Mouse (Mus musculus): Measurements from ENCODE around the gene Myo18b. TPM values are rescaled to one million over a fixed set of nuclear protein-coding genes. Genes with fewer than 3 reads are reported as not detected.

The Myo18b gene
- polyA plus RNA-seq, 1 experiment from 2014 or later = 0.65 TPM

GRCm38 (mm10) chr5:112842696-112843095, 53.5 kb downstream of the Myo18b start:
- Histone ChIP-seq H3K4me1 (peaks cover 31% of the 10 kb centered on the region), H3K27me3 (no peaks in the 10 kb centered on the region), H3K27ac (no peak overlapping the region), H3K36me3 (ENCODE audit: poor library complexity, severe bottlenecking) (no peaks in the 10 kb centered on the region), H3K9me3 (replicated peaks) (no peaks in the 10 kb centered on the region), H3K4me2 (no peak overlapping the region), H3K9ac (no peak overlapping the region), H3K4me3 (no peak overlapping the region)
- WGBS = 87% methylated on average over 5 of the region's 5 CpGs
- no peak for ATAC-seq

GRCm38 (mm10) chr5:112841850-112842249, 54.3 kb downstream of the Myo18b start:
- Histone ChIP-seq H3K27ac (no peak overlapping the region), H3K4me1 (peaks cover 29% of the 10 kb centered on the region), H3K4me2 (no peak overlapping the region), H3K9ac (no peak overlapping the region), H3K4me3 (no peak overlapping the region), H3K27me3 (no peaks in the 10 kb centered on the region), H3K36me3 (ENCODE audit: poor library complexity, severe bottlenecking) (no peaks in the 10 kb centered on the region), H3K9me3 (replicated peaks) (no peaks in the 10 kb centered on the region)
- ATAC-seq = no peak
- WGBS = 35% methylated on average over 6 of the region's 6 CpGs

GRCm38 (mm10) chr5:112834896-112835295, 61.3 kb downstream of the Myo18b start:
- H3K27ac ChIP-seq = no peak overlapping the region
- H3K9me3 ChIP-seq (replicated peaks) = no peaks in the 10 kb centered on the region
- no peak overlapping the region for H3K4me3 ChIP-seq
- H3K9ac ChIP-seq = no peak overlapping the region
- ATAC-seq = no peak
- no peaks in the 10 kb centered on the region for H3K27me3 ChIP-seq
- no peak overlapping the region for H3K4me2 ChIP-seq
- no peaks in the 10 kb centered on the region for H3K36me3 ChIP-seq (ENCODE audit: poor library complexity, severe bottlenecking)
- no peaks in the 10 kb centered on the region for H3K4me1 ChIP-seq

- H3K36me3 ChIP-seq (ENCODE audit: poor library complexity, severe bottlenecking) = no peaks in the 10 kb centered on the region
- H3K9me3 ChIP-seq (replicated peaks) = no peaks in the 10 kb centered on the region
- no peak for ATAC-seq
- no peak overlapping the region for H3K4me2 ChIP-seq
- H3K4me3 ChIP-seq = no peak overlapping the region
- H3K9ac ChIP-seq = no peak overlapping the region
- no peak overlapping the region for H3K27ac ChIP-seq
- H3K27me3 ChIP-seq = no peaks in the 10 kb centered on the region
- no peaks in the 10 kb centered on the region for H3K4me1 ChIP-seq
- 78% methylated on average over 11 of the region's 11 CpGs for WGBS
These were observed 62.3 kb downstream of the Myo18b start for GRCm38 (mm10) chr5:112833866-112834265.

- H3K27ac ChIP-seq = peak overlapping the region; percentile 87
- no peaks in the 10 kb centered on the region for H3K27me3 ChIP-seq
- H3K9ac ChIP-seq = no peak overlapping the region; the same call in 1 of the 2 replicates
- no peak overlapping the region for H3K4me3 ChIP-seq
- H3K4me2 ChIP-seq = peak overlapping the region; percentile 17
- H3K36me3 ChIP-seq (ENCODE audit: poor library complexity, severe bottlenecking) = no peaks in the 10 kb centered on the region
- ATAC-seq = peak; percentile 90
- no peaks in the 10 kb centered on the region for H3K9me3 ChIP-seq (replicated peaks)
- H3K4me1 ChIP-seq = peaks cover 15% of the 10 kb centered on the region
- 36% methylated on average over 12 of the region's 12 CpGs for WGBS
These were observed 70.9 kb downstream of the Myo18b start for GRCm38 (mm10) chr5:112825091-112825794.

GRCm38 (mm10) chr5:112824376-112824775, 71.8 kb downstream of the Myo18b start:
- 44% methylated on average over 13 of the region's 13 CpGs for WGBS
- H3K27ac ChIP-seq = no peak overlapping the region
- ATAC-seq = no peak

GRCm38 (mm10) chr5:112822426-112822825, 73.7 kb downstream of the Myo18b start:
- no peak for ATAC-seq
- Histone ChIP-seq H3K27ac (no peak overlapping the region), H3K4me3 (no peak overlapping the region), H3K9ac (no peak overlapping the region), H3K4me2 (no peak overlapping the region), H3K4me1 (peaks cover 15% of the 10 kb centered on the region), H3K9me3 (replicated peaks) (no peaks in the 10 kb centered on the region), H3K27me3 (no peaks in the 10 kb centered on the region), H3K36me3 (ENCODE audit: poor library complexity, severe bottlenecking) (no peaks in the 10 kb centered on the region)
- WGBS = 68% methylated on average over 3 of the region's 3 CpGs

More at GRCm38 (mm10) chr5:112824376-112824775, 71.8 kb downstream of the Myo18b start:
- Histone ChIP-seq H3K4me2 (no peak overlapping the region), H3K4me1 (peaks cover 15% of the 10 kb centered on the region), H3K27me3 (no peaks in the 10 kb centered on the region), H3K9ac (no peak overlapping the region), H3K4me3 (no peak overlapping the region), H3K9me3 (replicated peaks) (no peaks in the 10 kb centered on the region), H3K36me3 (ENCODE audit: poor library complexity, severe bottlenecking) (no peaks in the 10 kb centered on the region)

- no peak for ATAC-seq
- no peaks in the 10 kb centered on the region for H3K4me1 ChIP-seq
- H3K27ac ChIP-seq = no peak overlapping the region
- H3K9ac ChIP-seq = no peak overlapping the region
- no peaks in the 10 kb centered on the region for H3K9me3 ChIP-seq (replicated peaks)
- H3K36me3 ChIP-seq (ENCODE audit: poor library complexity, severe bottlenecking) = no peaks in the 10 kb centered on the region
- no peak overlapping the region for H3K4me2 ChIP-seq
- no peaks in the 10 kb centered on the region for H3K27me3 ChIP-seq
- H3K4me3 ChIP-seq = no peak overlapping the region
- WGBS = 82% methylated on average over 7 of the region's 7 CpGs
These were observed 81.1 kb downstream of the Myo18b start for GRCm38 (mm10) chr5:112815051-112815450.

GRCm38 (mm10) chr5:112807629-112808028, 88.5 kb downstream of the Myo18b start:
- no peaks in the 10 kb centered on the region for H3K9me3 ChIP-seq (replicated peaks)
- no peak overlapping the region for H3K4me2 ChIP-seq
- H3K36me3 ChIP-seq (ENCODE audit: poor library complexity, severe bottlenecking) = no peaks in the 10 kb centered on the region
- H3K9ac ChIP-seq = no peak overlapping the region
- no peak for ATAC-seq
- no peak overlapping the region for H3K4me3 ChIP-seq
- no peaks in the 10 kb centered on the region for H3K4me1 ChIP-seq
- no peaks in the 10 kb centered on the region for H3K27me3 ChIP-seq
- no peak overlapping the region for H3K27ac ChIP-seq
- WGBS = 77% methylated on average over 4 of the region's 4 CpGs

GRCm38 (mm10) chr5:112796086-112796485, 100.1 kb downstream of the Myo18b start:
- H3K27ac ChIP-seq = no peak overlapping the region
- 53% methylated on average over 7 of the region's 7 CpGs for WGBS
- no peak overlapping the region for H3K4me3 ChIP-seq
- no peaks in the 10 kb centered on the region for H3K4me1 ChIP-seq
- no peaks in the 10 kb centered on the region for H3K36me3 ChIP-seq (ENCODE audit: poor library complexity, severe bottlenecking)
- H3K9ac ChIP-seq = no peak overlapping the region
- H3K9me3 ChIP-seq (replicated peaks) = no peaks in the 10 kb centered on the region
- H3K4me2 ChIP-seq = no peak overlapping the region
- no peak for ATAC-seq
- H3K27me3 ChIP-seq = no peaks in the 10 kb centered on the region

GRCm38 (mm10) chr5:112791792-112792780, 104.1 kb downstream of the Myo18b start:
- Histone ChIP-seq H3K9ac (no peak overlapping the region), H3K4me1 (no peaks in the 10 kb centered on the region), H3K27me3 (no peaks in the 10 kb centered on the region), H3K9me3 (replicated peaks) (no peaks in the 10 kb centered on the region), H3K36me3 (ENCODE audit: poor library complexity, severe bottlenecking) (no peaks in the 10 kb centered on the region), H3K4me3 (no peak overlapping the region), H3K27ac (no peak overlapping the region), H3K4me2 (no peak overlapping the region)
- WGBS = 81% methylated on average over 15 of the region's 15 CpGs
- no peak for ATAC-seq

- Histone ChIP-seq H3K4me1 (no peaks in the 10 kb centered on the region), H3K27me3 (no peaks in the 10 kb centered on the region), H3K4me2 (no peak overlapping the region), H3K9ac (no peak overlapping the region), H3K36me3 (ENCODE audit: poor library complexity, severe bottlenecking) (no peaks in the 10 kb centered on the region), H3K4me3 (no peak overlapping the region), H3K9me3 (replicated peaks) (no peaks in the 10 kb centered on the region), H3K27ac (no peak overlapping the region)
- WGBS = 77% methylated on average over 4 of the region's 4 CpGs
- no peak for ATAC-seq
These were observed 105.6 kb downstream of the Myo18b start for GRCm38 (mm10) chr5:112790376-112791111.

Data from forebrain, embryonic 13.5 days (tissue).